Mouse (Mus musculus) lung, postnatal 4 days (tissue): Measurements from ENCODE around the gene Mustn1.

Experiments
- DNase-seq, 2 experiments: peaks; one replicate each; pipeline ENCODE4 v3.0.0; 2021

Gene Mustn1

GRCm38 (mm10) chr14:30880811-30881717 lies 2.1 kb downstream of the Mustn1 start:
- peak; percentile 67 to 80 for DNase-seq

GRCm38 (mm10) chr14:30881718-30882108 lies 2.7 kb downstream of the Mustn1 start:
- DNase-seq: no peak

- no peak for DNase-seq
These were observed 6.3 kb downstream of the Mustn1 start for GRCm38 (mm10) chr14:30885298-30885697.

- DNase-seq: no peak
These were observed 7.2 kb downstream of the Mustn1 start, which contains the start of gene Itih4 for GRCm38 (mm10) chr14:30886204-30886603. TSS of gene Itih4 (plus strand) at chr14:30886476.

GRCm38 (mm10) chr14:30888271-30888732 lies 9.3 kb downstream of the Mustn1 start:
- peak; percentile 84 to 87 for DNase-seq

- DNase-seq: no peak
These were observed 21.0 kb downstream of the Mustn1 start for GRCm38 (mm10) chr14:30899972-30900371.

- DNase-seq: no peak
These were observed 23.6 kb downstream of the Mustn1 start for GRCm38 (mm10) chr14:30902628-30903027.

- DNase-seq: no peak
These were observed 24.0 kb downstream of the Mustn1 start for GRCm38 (mm10) chr14:30903036-30903435.

- peak in 1 of 2 experiments; percentile 55 for DNase-seq
These were observed 25.3 kb downstream of the Mustn1 start for GRCm38 (mm10) chr14:30904307-30904706.

- peak in 1 of 2 experiments; percentile 67 for DNase-seq
These were observed 27.0 kb downstream of the Mustn1 start for GRCm38 (mm10) chr14:30906001-30906400.

- peak; percentile 73 to 79 for DNase-seq
These were observed 28.8 kb downstream of the Mustn1 start for GRCm38 (mm10) chr14:30907814-30908265.

- DNase-seq: no peak
These were observed 32.1 kb downstream of the Mustn1 start for GRCm38 (mm10) chr14:30911141-30911540.

GRCm38 (mm10) chr14:30912641-30913040 lies 33.6 kb downstream of the Mustn1 start:
- no peak for DNase-seq

GRCm38 (mm10) chr14:30913404-30913803 lies 34.4 kb downstream of the Mustn1 start:
- DNase-seq: peak in 1 of 2 experiments; percentile 50

GRCm38 (mm10) chr14:30916516-30916915 lies 37.5 kb downstream of the Mustn1 start:
- no peak for DNase-seq

GRCm38 (mm10) chr14:30922053-30922670 lies 43.2 kb downstream of the Mustn1 start:
- DNase-seq: no peak

GRCm38 (mm10) chr14:30923375-30924105 lies 44.5 kb downstream of the Mustn1 start, which contains the start of gene Itih3:
TSS of gene Itih3 (minus strand) at chr14:30923760.
- peak in 1 of 2 experiments; percentile 31 for DNase-seq

GRCm38 (mm10) chr14:30925492-30925891 lies 46.5 kb downstream of the Mustn1 start:
- no peak for DNase-seq

GRCm38 (mm10) chr14:30930386-30930785 lies 51.4 kb downstream of the Mustn1 start:
- no peak for DNase-seq
